Mouse (Mus musculus): ENCODE measurements around the gene Plxna4.
A peak's percentile ranks its signal among the peaks of the same experiment; 100 is the strongest.

GRCm38 (mm10) chr6:32320254-32320653 lies 267.7 kb downstream of the Plxna4 start:
- peak; percentile 37; the same call in 1 of the 2 replicates for TF ChIP-seq CTCF (IDR thresholded peaks at IDR 0.05; ENCODE audit: insufficient read depth, low read depth, low read length)
- no peak for TF ChIP-seq POLR2A (IDR thresholded peaks at IDR 0.05; ENCODE audit: insufficient read depth, low read depth, low read length)

Measured in olfactory bulb, adult 2 months (tissue).